Mouse (Mus musculus): Measurements from ENCODE around the gene Ptchd1. TPM values are rescaled to one million over a fixed set of nuclear protein-coding genes. Genes with fewer than 3 reads are reported as not detected.

The Ptchd1 gene
- polyA plus RNA-seq (2017; shearing (Covaris generic)): not detected

GRCm38 (mm10) chrX:155623701-155624281, at the start of gene Ptchd1:
Ptchd1 (minus strand) TSS chrX:155623814.

GRCm38 (mm10) chrX:155624341-155624841, 777 bp upstream of the Ptchd1 start, which contains the start of gene Gm15155:
Gm15155 (plus strand) TSS chrX:155624741.

Other genes with a start within 250 kb of the Ptchd1 start
- gene Gm15155, start 927 bp upstream of the Ptchd1 start, polyA plus RNA-seq (2017; shearing (Covaris generic)): not detected